Mouse (Mus musculus) regulatory T cell (primary cell): ENCODE data around the gene Cdca3.
"Not testable (repeated sequence)": the region's sequence is repeated elsewhere in the genome, so short reads cannot be mapped to it uniquely, and the experiment has no call there.

Experiments
- in situ Hi-C: fragments of 300-600 bp; cut with MboI, MseI; formaldehyde crosslinking; loops from one replicate; pipeline ENCODE4 v1.15.1; 2025; ENCODE audit warnings: high pct_unique_total_duplicates

Cdca3 gene

GRCm38 (mm10) chr6:124828868-124829798 lies at the start of gene Cdca3, which contains the start of gene Usp5:
Cdca3 (plus strand) TSS chr6:124829547.
Usp5 (minus strand) TSS chr6:124829484.
- in situ Hi-C loops, result no loop called here

- in situ Hi-C loops, result no loop called here
Observed at GRCm38 (mm10) chr6:124779984-124780416, 49.3 kb upstream of the Cdca3 start.

- in situ Hi-C loops, result no loop called here
Observed at GRCm38 (mm10) chr6:124780917-124781316, 48.4 kb upstream of the Cdca3 start.

- in situ Hi-C loops, result no loop called here
Observed at GRCm38 (mm10) chr6:124782436-124782835, 46.9 kb upstream of the Cdca3 start.

- in situ Hi-C loops, result no loop called here
Observed at GRCm38 (mm10) chr6:124786756-124787420, 42.5 kb upstream of the Cdca3 start.

- in situ Hi-C loops, result no loop called here
Observed at GRCm38 (mm10) chr6:124787722-124788121, 41.6 kb upstream of the Cdca3 start.

DNA sequence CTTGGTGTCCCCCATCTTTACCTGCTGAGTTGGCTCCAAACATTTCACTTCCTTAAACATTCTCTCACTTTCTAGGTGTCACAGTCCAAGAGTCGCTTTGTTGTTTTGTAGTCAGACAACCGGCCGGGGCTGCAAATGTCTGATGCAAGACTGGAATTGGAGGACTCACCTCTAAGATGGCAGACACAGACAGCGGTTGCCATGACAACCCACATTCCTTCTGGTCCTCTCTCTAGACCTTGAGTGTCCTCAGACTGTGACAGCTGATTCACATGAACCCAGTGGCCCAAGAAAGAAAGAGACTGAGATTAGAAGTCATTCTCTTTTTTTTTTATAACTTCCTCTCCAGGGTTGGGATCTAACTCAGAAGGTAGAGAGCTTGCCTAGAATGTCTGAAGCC lies 39.8 kb upstream of the Cdca3 start:
- in situ Hi-C loops, result no loop called here

DNA sequence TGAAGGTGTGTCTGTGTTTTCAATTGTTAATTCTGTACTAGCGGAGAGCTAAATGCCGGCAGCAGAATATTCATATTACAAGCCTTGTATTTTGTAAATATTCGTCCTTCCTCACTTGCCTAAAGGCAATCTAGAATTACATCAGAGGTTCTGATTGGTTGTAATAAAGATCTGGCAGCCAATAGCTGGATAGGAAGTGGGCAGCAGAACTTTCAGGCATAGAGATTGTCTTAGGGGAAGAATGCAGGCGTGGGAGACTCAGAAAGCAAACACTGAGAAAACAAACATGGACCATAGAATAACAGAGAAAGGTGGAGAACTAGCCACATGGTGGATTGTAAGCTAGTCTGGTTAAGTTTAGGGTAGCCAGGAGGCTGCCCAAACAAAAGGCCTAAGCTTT lies 39.2 kb upstream of the Cdca3 start:
- in situ Hi-C loops, result no loop called here

GRCm38 (mm10) chr6:124791911-124792310 lies 37.4 kb upstream of the Cdca3 start:
- in situ Hi-C loops, result no loop called here

DNA sequence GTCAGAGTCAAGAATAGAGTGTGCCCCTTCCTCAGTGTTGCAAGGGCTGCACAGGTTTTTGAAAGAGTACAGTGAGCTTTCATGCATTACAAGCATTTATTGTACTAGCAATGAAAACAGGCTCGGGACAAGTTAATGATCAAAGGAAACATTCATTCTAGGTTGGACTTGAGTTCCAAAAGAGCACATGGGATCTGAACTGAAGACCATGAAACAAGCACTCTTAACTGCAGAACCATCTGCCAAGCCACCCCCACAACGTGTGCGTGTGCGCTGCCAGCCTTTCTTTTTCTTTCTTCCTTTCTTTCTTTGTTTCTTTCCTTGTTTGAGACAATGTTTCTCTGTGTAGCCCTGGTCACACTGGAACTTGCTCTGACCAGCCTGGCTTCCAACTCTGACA lies 33.6 kb upstream of the Cdca3 start:
- in situ Hi-C loops, result no loop called here

DNA sequence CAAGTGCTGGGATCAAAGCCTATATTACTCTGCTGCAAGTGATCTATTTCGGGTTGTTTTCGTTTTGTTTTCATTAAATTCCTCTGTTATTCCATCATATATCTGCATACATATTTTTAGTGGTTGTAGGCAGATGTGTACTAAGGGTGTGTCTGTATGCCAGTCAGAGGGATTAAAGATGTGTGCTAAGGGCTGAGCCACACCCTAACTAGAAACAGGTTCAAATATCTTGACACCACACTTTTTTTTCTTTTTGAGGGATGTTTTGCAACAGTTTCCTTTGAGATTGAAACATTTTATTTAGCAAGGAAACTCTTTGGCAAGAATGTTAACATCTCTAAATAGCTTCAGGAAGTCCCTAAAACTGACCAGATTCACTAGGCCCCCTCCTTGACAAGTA lies 33.1 kb upstream of the Cdca3 start:
- in situ Hi-C loops, result no loop called here

DNA sequence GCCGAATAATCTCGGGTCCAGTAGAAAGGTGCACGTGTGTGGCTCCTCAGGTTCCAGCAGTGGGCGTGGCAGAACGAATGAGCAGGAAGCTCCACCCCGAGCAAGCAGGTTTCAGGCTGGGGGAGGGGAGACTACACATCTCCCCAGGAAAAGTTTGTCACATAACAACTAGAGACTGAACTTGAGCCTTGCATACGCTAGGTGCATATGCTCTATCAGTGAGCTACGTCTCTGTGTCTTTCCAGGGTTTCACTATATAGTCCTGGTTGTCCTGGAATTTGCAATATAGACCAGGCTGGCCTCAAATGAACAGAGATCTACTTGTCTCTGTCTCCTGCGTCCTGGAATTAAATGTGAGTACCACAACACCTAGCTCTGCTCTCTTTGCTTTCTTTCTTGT lies 26.9 kb upstream of the Cdca3 start:
- in situ Hi-C loops, result not testable (repeated sequence)

GRCm38 (mm10) chr6:124803061-124803460 lies 26.3 kb upstream of the Cdca3 start:
- in situ Hi-C loops, result no loop called here

DNA sequence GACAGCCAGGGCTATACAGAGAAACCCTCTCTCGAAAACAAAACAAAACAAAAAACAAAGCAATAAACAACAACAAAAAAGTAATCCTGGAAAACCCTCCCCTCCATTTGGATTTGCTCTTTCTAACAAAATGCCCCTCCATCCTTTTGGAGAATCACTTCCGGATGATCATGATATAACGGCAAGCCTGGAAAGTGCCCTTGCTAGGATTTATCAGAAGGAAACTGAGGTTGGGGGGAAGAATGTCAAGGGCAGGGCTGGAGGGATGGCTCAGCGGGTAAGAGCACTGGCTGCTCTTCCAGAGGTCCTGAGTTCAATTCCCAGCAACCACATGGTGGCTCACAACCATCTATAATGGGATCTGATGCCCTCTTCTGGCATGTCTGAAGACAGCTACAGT lies 25.7 kb upstream of the Cdca3 start:
- in situ Hi-C loops, result not testable (repeated sequence)

DNA sequence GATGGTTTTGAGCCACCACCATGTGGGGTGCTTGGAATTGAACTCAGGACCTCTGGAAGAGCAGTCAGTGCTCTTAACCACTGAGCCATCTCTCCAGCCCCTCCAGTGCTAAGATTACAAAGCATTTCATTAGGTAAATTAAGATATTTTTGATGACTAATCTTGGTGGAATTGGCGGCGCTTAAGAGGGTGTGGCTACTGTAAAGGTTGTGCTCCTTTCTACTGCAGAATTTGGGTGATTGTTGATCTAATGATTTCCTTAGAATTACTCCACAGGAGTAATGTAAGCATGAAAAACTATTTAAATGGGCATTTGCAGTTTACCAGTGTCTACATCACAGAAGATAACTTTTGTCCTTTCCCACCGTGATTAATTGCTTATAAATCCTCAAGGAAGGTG lies 25.0 kb upstream of the Cdca3 start:
- in situ Hi-C loops, result no loop called here

GRCm38 (mm10) chr6:124805341-124806321 lies 23.7 kb upstream of the Cdca3 start:
- in situ Hi-C loops, result loop anchor here (5.0 kb wide), 1 partner anchor 93 kb away; the partner anchor contains the start of genes Emg1 and Phb2

GRCm38 (mm10) chr6:124806446-124807140 lies 22.8 kb upstream of the Cdca3 start:
- in situ Hi-C loops, result loop anchor here (5.0 kb wide), 1 partner anchor 94 kb away; the partner anchor contains the start of genes Emg1 and Phb2

- in situ Hi-C loops, result loop anchor here (5.0 kb wide), 1 partner anchor 95 kb away; the partner anchor contains the start of genes Emg1 and Phb2
Observed at GRCm38 (mm10) chr6:124807366-124807765, 22.0 kb upstream of the Cdca3 start.

GRCm38 (mm10) chr6:124807986-124808357 lies 21.4 kb upstream of the Cdca3 start:
- in situ Hi-C loops, result loop anchor here (5.0 kb wide), 1 partner anchor 96 kb away; the partner anchor contains the start of genes Emg1 and Phb2

GRCm38 (mm10) chr6:124808358-124809012 lies 20.9 kb upstream of the Cdca3 start, which contains the start of gene Spsb2:
Spsb2 (plus strand) TSS chr6:124808661.
- in situ Hi-C loops, result loop anchor here (5.0 kb wide), 1 partner anchor 96 kb away; the partner anchor contains the start of genes Emg1 and Phb2
